In the genomic region with DNA sequence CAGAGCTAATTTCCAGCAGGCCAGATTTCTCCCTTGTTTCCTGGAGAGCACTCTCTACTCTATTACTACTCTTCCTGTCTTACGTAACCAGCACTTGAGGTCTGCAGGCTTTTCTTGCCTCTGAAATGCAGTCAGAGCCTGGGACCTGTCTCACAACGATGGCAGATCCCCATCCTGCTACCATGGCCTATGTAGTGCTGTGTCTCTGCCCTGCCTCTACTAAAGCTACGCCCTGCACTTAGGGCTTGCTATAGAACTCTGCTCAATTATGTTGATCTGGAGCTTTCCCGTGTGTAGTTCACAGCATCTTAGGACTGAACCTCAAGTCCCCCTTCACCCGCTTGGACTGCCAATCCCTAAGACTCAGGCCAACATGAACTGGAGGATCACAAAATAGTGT, we compare ENCODE assay signal across 14 mouse cellular contexts.
"Had no signal": no experiment of that assay in that cellular context is flagged by ENCODE, and none has a peak within 500 bp of the region (broad histone marks: within the 10 kb centered on the region; RNA-seq: fewer than 3 reads in every experiment).

No protein-coding gene starts in this region.

- H3K4me1 ChIP-seq: liver, embryonic 15.5 days; neural tube, embryonic 15.5 days; stomach, embryonic 15.5 days had no signal

- H3K9ac ChIP-seq: liver, embryonic 15.5 days; lung, embryonic 14.5 days; neural tube, embryonic 15.5 days; stomach, embryonic 15.5 days had no signal

- H3K27me3 ChIP-seq: liver, embryonic 15.5 days; neural tube, embryonic 15.5 days; stomach, embryonic 15.5 days had no signal

- H3K4me2 ChIP-seq: liver, embryonic 11.5 days; liver, embryonic 15.5 days; lung, embryonic 14.5 days; neural tube, embryonic 15.5 days; stomach, embryonic 15.5 days had no signal

- H3K4me3 ChIP-seq: layer of hippocampus, adult 2 months; liver, embryonic 15.5 days; myocyte; neural tube, embryonic 15.5 days; stomach, embryonic 15.5 days had no signal

- DNase-seq: kidney, adult 18-20 months; kidney, postnatal 10 days; kidney, postnatal 4 days; lung, embryonic 14.5 days; midbrain, embryonic 14.5 days; thymus, postnatal 4 days had no signal

- H3K36me3 ChIP-seq: liver, embryonic 15.5 days; neural tube, embryonic 15.5 days; stomach, embryonic 15.5 days had no signal

- H3K9me3 ChIP-seq: liver, embryonic 15.5 days; neural tube, embryonic 15.5 days; stomach, embryonic 15.5 days had no signal

- ATAC-seq: inflammation-experienced regulatory T-cells, adult 6 months had no signal

- H3K27ac ChIP-seq: layer of hippocampus, adult 2 months; liver, embryonic 15.5 days; macrophage; neural tube, embryonic 15.5 days; stomach, embryonic 15.5 days had no signal
